Mouse (Mus musculus) MEL (cell line): ENCODE measurements at regions not wholly inside any gene's neighbourhood (a gene's known extent, or its start where the extent isn't known, plus 50 kb on each side); places are given as distances from the start of the nearest gene placed in this dataset.

Experiments used
- DNase-seq: peaks from one replicate; pipeline ENCODE4 v3.0.0; 2011; ENCODE audit warnings: low read depth, low spot score
- H3K27ac ChIP-seq: 2 replicates; pipeline ENCODE4 v1.5.1; 2012; ENCODE audit warnings: low read depth, mild to moderate bottlenecking, control low read depth, low read length, moderate library complexity; ENCODE audit not compliant: control insufficient read depth
- H3K27me3 ChIP-seq, 2 experiments: fragments of 150-350 bp in 1 of 2; sonication (generic) in 1 of 2; 2 replicates each; pipeline ENCODE4 v1.6.1; 2012; ENCODE audit warnings: low read length in 2 of 2, mild to moderate bottlenecking in 2 of 2, improper control_type of control experiment in 1 of 2, moderate library complexity in 1 of 2; ENCODE audit not compliant: insufficient read depth in 2 of 2, control insufficient read depth in 1 of 2
- H3K36me3 ChIP-seq, 2 experiments: 2 replicates each; pipeline ENCODE4 v1.6.1; 2012 to 2014; ENCODE audit warnings: low read length in 2 of 2, improper control_type of control experiment in 1 of 2, inconsistent platforms in 1 of 2, mild to moderate bottlenecking in 1 of 2; ENCODE audit not compliant: insufficient read depth in 2 of 2, control insufficient read depth in 1 of 2
- H3K4me1 ChIP-seq, 2 experiments: fragments of 150-350 bp in 1 of 2; sonication (generic) in 1 of 2; 2 replicates each; pipeline ENCODE4 v1.6.1; 2012; ENCODE audit warnings: low read length in 2 of 2, improper control_type of control experiment in 1 of 2, mild to moderate bottlenecking in 1 of 2; ENCODE audit not compliant: insufficient read depth in 2 of 2, control insufficient read depth in 1 of 2
- H3K4me3 ChIP-seq, 2 experiments: fragments of 150-350 bp in 1 of 2; sonication (generic) in 1 of 2; 2 replicates each; pipeline ENCODE4 v1.5.1; 2012; ENCODE audit warnings: low read depth in 2 of 2, low read length in 2 of 2, mild to moderate bottlenecking in 2 of 2, moderate library complexity in 2 of 2, control low read depth in 1 of 2, improper control_type of control experiment in 1 of 2; ENCODE audit not compliant: control insufficient read depth in 1 of 2, insufficient read depth in 1 of 2
- H3K79me2 ChIP-seq: 2 replicates; pipeline ENCODE4 v1.6.1; 2012; ENCODE audit warnings: mild to moderate bottlenecking, low read length, moderate library complexity; ENCODE audit not compliant: control insufficient read depth, poor library complexity, insufficient read depth
- H3K9ac ChIP-seq: 2 replicates; pipeline ENCODE4 v1.6.1; 2012; ENCODE audit warnings: low read depth, mild to moderate bottlenecking, control low read depth, low read length, moderate library complexity; ENCODE audit not compliant: control insufficient read depth, poor library complexity, severe bottlenecking
- H3K9me3 ChIP-seq: fragments of 150-350 bp; sonication (generic); replicated peaks from 2 replicates; pipeline ENCODE4 v1.6.1; 2012; ENCODE audit warnings: mild to moderate bottlenecking, low read length, improper control_type of control experiment, moderate library complexity; ENCODE audit not compliant: insufficient read depth
- CHD1 ChIP-seq: IDR thresholded peaks from 2 replicates; pipeline ENCODE4 v1.6.1; 2012; ENCODE audit warnings: low read depth, mild to moderate bottlenecking, inconsistent platforms, low read length, improper control_type of control experiment
- CTCF ChIP-seq, 3 experiments: IDR thresholded peaks in 2 of 3; conservative IDR thresholded peaks in 1 of 3; 2 replicates each; pipeline ENCODE4 v1.5.1; 2011 to 2012; ENCODE audit warnings: low read length in 3 of 3, low read depth in 2 of 3, mild to moderate bottlenecking in 2 of 3, improper control_type of control experiment in 1 of 3, inconsistent platforms in 1 of 3, mixed read lengths in 1 of 3, moderate library complexity in 1 of 3; ENCODE audit not compliant: control insufficient read depth in 1 of 3, insufficient read depth in 1 of 3, poor library complexity in 1 of 3, severe bottlenecking in 1 of 3
- ELF1 ChIP-seq: IDR thresholded peaks from 2 replicates; pipeline ENCODE4 v1.6.1; 2014; ENCODE audit warnings: low read depth, mild to moderate bottlenecking, inconsistent platforms, low read length, improper control_type of control experiment, moderate library complexity
- EP300 ChIP-seq, 2 experiments: IDR thresholded peaks; 2 replicates each; pipeline ENCODE4 v1.6.1; 2011; ENCODE audit warnings: improper control_type of control experiment in 2 of 2, low read length in 2 of 2, low read depth in 1 of 2, mild to moderate bottlenecking in 1 of 2
- GABPA ChIP-seq: IDR thresholded peaks from 2 replicates; pipeline ENCODE4 v1.6.1; 2012; ENCODE audit warnings: low read depth, mild to moderate bottlenecking, inconsistent platforms, low read length, improper control_type of control experiment, moderate library complexity
- GATA1 ChIP-seq: IDR thresholded peaks from 2 replicates; pipeline ENCODE4 v1.6.1; 2011; ENCODE audit warnings: low read depth, low read length, improper control_type of control experiment
- HCFC1 ChIP-seq: IDR thresholded peaks from 2 replicates; pipeline ENCODE4 v1.6.1; 2012; ENCODE audit warnings: low read depth, mild to moderate bottlenecking, inconsistent platforms, low read length, improper control_type of control experiment, moderate library complexity
- KAT2A ChIP-seq: conservative IDR thresholded peaks from 2 replicates; pipeline ENCODE4 v1.6.1; 2012; ENCODE audit warnings: low read depth, low read length, improper control_type of control experiment, inconsistent platforms
- MAFK ChIP-seq: IDR thresholded peaks from 2 replicates; pipeline ENCODE4 v1.6.1; 2011; ENCODE audit warnings: low read depth, mild to moderate bottlenecking, low read length, improper control_type of control experiment, borderline replicate concordance
- MAX ChIP-seq: IDR thresholded peaks from 2 replicates; pipeline ENCODE4 v1.6.1; 2011; ENCODE audit warnings: low read length, improper control_type of control experiment
- MEF2A ChIP-seq: IDR thresholded peaks from 2 replicates; pipeline ENCODE4 v1.6.1; 2014; ENCODE audit warnings: low read depth, mild to moderate bottlenecking, inconsistent platforms, low read length, improper control_type of control experiment; ENCODE audit not compliant: poor library complexity, insufficient replicate concordance, severe bottlenecking; ENCODE audit errors: extremely low read depth
- MYC ChIP-seq: IDR thresholded peaks from 2 replicates; pipeline ENCODE4 v1.6.1; 2011; ENCODE audit warnings: low read depth, mild to moderate bottlenecking, low read length, improper control_type of control experiment, moderate library complexity
- NELFE ChIP-seq: IDR thresholded peaks from 2 replicates; pipeline ENCODE4 v1.6.1; 2011; ENCODE audit warnings: low read depth, low read length, improper control_type of control experiment
- POLR2A ChIP-seq, 2 experiments: IDR thresholded peaks; 2 replicates each; pipeline ENCODE4 v1.6.1; 2011 to 2012; ENCODE audit warnings: low read length in 2 of 2, mild to moderate bottlenecking in 2 of 2, control low read depth in 1 of 2, improper control_type of control experiment in 1 of 2, low read depth in 1 of 2, moderate library complexity in 1 of 2; ENCODE audit not compliant: control insufficient read depth in 1 of 2, insufficient read depth in 1 of 2, poor library complexity in 1 of 2
- POLR2AphosphoS5 ChIP-seq: IDR thresholded peaks from 2 replicates; pipeline ENCODE4 v1.6.1; 2012; ENCODE audit warnings: low read depth, borderline replicate concordance, mild to moderate bottlenecking, inconsistent platforms, low read length, moderate library complexity, mixed read lengths
- RCOR1 ChIP-seq: IDR thresholded peaks from 2 replicates; pipeline ENCODE4 v1.6.1; 2012; ENCODE audit warnings: low read depth, mild to moderate bottlenecking, inconsistent platforms, low read length, improper control_type of control experiment
- SMC3 ChIP-seq: IDR thresholded peaks from 2 replicates; pipeline ENCODE4 v1.6.1; 2011; ENCODE audit warnings: low read depth, low read length, improper control_type of control experiment
- TAL1 ChIP-seq: IDR thresholded peaks from 2 replicates; pipeline ENCODE4 v1.6.1; 2012; ENCODE audit warnings: mild to moderate bottlenecking, inconsistent platforms, low read length, moderate library complexity, mixed read lengths
- TCF12 ChIP-seq: IDR thresholded peaks from 2 replicates; pipeline ENCODE4 v1.6.1; 2014; ENCODE audit warnings: low read depth, mild to moderate bottlenecking, inconsistent platforms, low read length, improper control_type of control experiment, moderate library complexity
- UBTF ChIP-seq: IDR thresholded peaks from 2 replicates; pipeline ENCODE4 v1.6.1; 2012; ENCODE audit warnings: low read depth, mild to moderate bottlenecking, inconsistent platforms, low read length, improper control_type of control experiment, moderate library complexity, borderline replicate concordance; ENCODE audit not compliant: insufficient read depth
- USF1 ChIP-seq: IDR thresholded peaks from 2 replicates; pipeline ENCODE4 v1.6.1; 2014; ENCODE audit warnings: low read depth, mild to moderate bottlenecking, inconsistent platforms, low read length, improper control_type of control experiment, moderate library complexity
- USF2 ChIP-seq, 2 experiments: IDR thresholded peaks; 2 replicates each; pipeline ENCODE4 v1.6.1; 2011 to 2012; ENCODE audit warnings: improper control_type of control experiment in 2 of 2, low read length in 2 of 2, borderline replicate concordance in 1 of 2, inconsistent platforms in 1 of 2, low read depth in 1 of 2, mild to moderate bottlenecking in 1 of 2; ENCODE audit not compliant: insufficient read depth in 1 of 2
- ZC3H11A ChIP-seq: IDR thresholded peaks from 2 replicates; pipeline ENCODE4 v1.6.1; 2012; ENCODE audit warnings: low read depth, mild to moderate bottlenecking, inconsistent platforms, low read length, improper control_type of control experiment
- ZKSCAN1 ChIP-seq: IDR thresholded peaks from 2 replicates; pipeline ENCODE4 v1.6.1; 2012; ENCODE audit warnings: low read depth, mild to moderate bottlenecking, inconsistent platforms, low read length, improper control_type of control experiment, moderate library complexity
- ZNF384 ChIP-seq: IDR thresholded peaks from 2 replicates; pipeline ENCODE4 v1.6.1; 2012; ENCODE audit warnings: low read depth, mild to moderate bottlenecking, inconsistent platforms, low read length, improper control_type of control experiment

- peaks cover 0 to 17% of the 10 kb centered on the region in 2 experiments; a peak in 1 of 4 replicates for H3K36me3 ChIP-seq
- H3K79me2 ChIP-seq, result no peaks in the 10 kb centered on the region
- TF ChIP-seq EP300 (IDR thresholded peaks at IDR 0.05; ENCODE audit: low read depth in 1 of 2, low read length in 2 of 2) (no peak), KAT2A (no peak), RCOR1 (no peak), POLR2AphosphoS5 (no peak), NELFE (no peak), ZKSCAN1 (no peak), TAL1 (no peak), MAX (no peak), ZNF384 (no peak), POLR2A (IDR thresholded peaks at IDR 0.05; ENCODE audit: control insufficient read depth in 1 of 2, insufficient read depth in 1 of 2, low read depth in 1 of 2, low read length in 2 of 2, poor library complexity in 1 of 2) (no peak), USF2 (IDR thresholded peaks at IDR 0.05; ENCODE audit: borderline replicate concordance in 1 of 2, insufficient read depth in 1 of 2, low read depth in 1 of 2, low read length in 2 of 2) (no peak), MYC (no peak), TCF12 (no peak), ELF1 (no peak)
- DNase-seq, result no peak
- H3K27ac ChIP-seq, result no peak overlapping the region
- no peaks in the 10 kb centered on the region for H3K4me1 ChIP-seq
- no peaks in the 10 kb centered on the region for H3K27me3 ChIP-seq
- H3K9ac ChIP-seq, result no peak overlapping the region
- H3K9me3 ChIP-seq, result no peaks in the 10 kb centered on the region
- H3K4me3 ChIP-seq, result no peak overlapping the region
Observed at GRCm38 (mm10) chr6:31072072-31072471, 113.2 kb upstream of the Klf14 start.

GRCm38 (mm10) chr6:31072559-31072958 is 113.7 kb upstream of the Klf14 start:
- Histone ChIP-seq H3K4me1 (no peaks in the 10 kb centered on the region), H3K9ac (no peak overlapping the region), H3K36me3 (peaks cover 0 to 15% of the 10 kb centered on the region in 2 experiments; a peak in 1 of 4 replicates), H3K79me2 (no peaks in the 10 kb centered on the region), H3K9me3 (no peaks in the 10 kb centered on the region), H3K27me3 (no peaks in the 10 kb centered on the region), H3K27ac (no peak overlapping the region), H3K4me3 (no peak overlapping the region)
- TF ChIP-seq SMC3 (no peak), MAFK (no peak), ZC3H11A (no peak), USF2 (IDR thresholded peaks at IDR 0.05; ENCODE audit: borderline replicate concordance in 1 of 2, insufficient read depth in 1 of 2, low read depth in 1 of 2, low read length in 2 of 2) (no peak), GATA1 (no peak), KAT2A (no peak), HCFC1 (no peak), GABPA (no peak), POLR2A (IDR thresholded peaks at IDR 0.05; ENCODE audit: control insufficient read depth in 1 of 2, insufficient read depth in 1 of 2, low read depth in 1 of 2, low read length in 2 of 2, poor library complexity in 1 of 2) (no peak), NELFE (no peak), EP300 (IDR thresholded peaks at IDR 0.05; ENCODE audit: low read depth in 1 of 2, low read length in 2 of 2) (no peak), MEF2A (no peak), ZNF384 (no peak), UBTF (no peak), CTCF (IDR thresholded peaks at IDR 0.05 in 2 of 3, conservative IDR thresholded peaks at IDR 0.05 in 1 of 3; ENCODE audit: control insufficient read depth in 1 of 3, insufficient read depth in 1 of 3, low read depth in 2 of 3, low read length in 3 of 3, poor library complexity in 1 of 3, severe bottlenecking in 1 of 3) (no peak), USF1 (no peak), ZKSCAN1 (no peak), TAL1 (no peak), MAX (no peak), CHD1 (no peak)
- no peak for DNase-seq
